Mouse (Mus musculus) intestine, postnatal 0 days (tissue): ENCODE data around the gene Gm765. TPM values are rescaled to one million over a fixed set of nuclear protein-coding genes. Genes with fewer than 3 reads are reported as not detected.

Experiments used
- ATAC-seq: fragments of 200-750 bp; cut with Nextera tagmentation; 2 replicates; pipeline ENCODE4 v1.8.0; 2017; ENCODE audit warnings: mild to moderate bottlenecking, moderate TSS enrichment, moderate library complexity
- H3K27ac ChIP-seq: fragments of 300-500 bp; sonication (generic); 2 replicates; pipeline ENCODE4 v1.5.1; 2014; ENCODE audit warnings: mild to moderate bottlenecking, low read depth, low read length, moderate library complexity
- H3K27me3 ChIP-seq: fragments of 300-500 bp; sonication (generic); replicated peaks from 2 replicates; pipeline ENCODE4 v1.6.1; 2014; ENCODE audit warnings: low read length, mixed read lengths; ENCODE audit not compliant: control insufficient read depth, insufficient read depth
- H3K36me3 ChIP-seq: fragments of 300-500 bp; sonication (generic); 2 replicates; pipeline ENCODE4 v1.6.1; 2014; ENCODE audit warnings: mild to moderate bottlenecking, moderate library complexity; ENCODE audit not compliant: control insufficient read depth, insufficient read depth
- H3K4me1 ChIP-seq: fragments of 300-500 bp; sonication (generic); replicated peaks from 2 replicates; pipeline ENCODE4 v1.6.1; 2014; ENCODE audit warnings: antibody characterized with exemption, low read length, mixed read lengths; ENCODE audit not compliant: control insufficient read depth, insufficient read depth
- H3K4me2 ChIP-seq: fragments of 300-500 bp; sonication (generic); replicated peaks from 2 replicates; pipeline ENCODE4 v1.6.1; 2014; ENCODE audit warnings: low read depth, mild to moderate bottlenecking, moderate library complexity
- H3K4me3 ChIP-seq: fragments of 300-500 bp; sonication (generic); 2 replicates; pipeline ENCODE4 v1.5.1; 2014; ENCODE audit warnings: low read depth, low read length
- H3K9ac ChIP-seq: fragments of 300-500 bp; sonication (generic); 2 replicates; pipeline ENCODE4 v1.6.1; 2014; ENCODE audit warnings: mild to moderate bottlenecking, low read depth, low read length
- H3K9me3 ChIP-seq: fragments of 300-500 bp; sonication (generic); 2 replicates; pipeline ENCODE4 v1.6.1; 2016; ENCODE audit warnings: mixed run types; ENCODE audit not compliant: control insufficient read depth
- CTCF ChIP-seq: sonication (generic); IDR thresholded peaks from 2 replicates; pipeline ENCODE4 v1.5.1; 2016; ENCODE audit warnings: low read depth, mild to moderate bottlenecking, control low read depth, antibody characterized with exemption, moderate library complexity
- WGBS: fragments of 180-500 bp; shearing (Covaris S2); extraction: QIAGEN DNeasy Blood & Tissue Kit; methylation state at CpG from one replicate; pipeline ENCODE4 v1.1.7; 2014; 5-methylcytosine and 5-hydroxymethylcytosine counted together
- polyA plus RNA-seq: library from polyadenylated mRNA; unstranded; fragments of >200 nt; fragmentation: Nextera tagmentation; extraction: Ambion mirVana; gene quantifications from 2 replicates; pipeline ENCODE4 v1.2.1, GENCODE M21; 2015

The Gm765 gene
- polyA plus RNA-seq, 1 experiment from 2014 or later, result not detected

DNA sequence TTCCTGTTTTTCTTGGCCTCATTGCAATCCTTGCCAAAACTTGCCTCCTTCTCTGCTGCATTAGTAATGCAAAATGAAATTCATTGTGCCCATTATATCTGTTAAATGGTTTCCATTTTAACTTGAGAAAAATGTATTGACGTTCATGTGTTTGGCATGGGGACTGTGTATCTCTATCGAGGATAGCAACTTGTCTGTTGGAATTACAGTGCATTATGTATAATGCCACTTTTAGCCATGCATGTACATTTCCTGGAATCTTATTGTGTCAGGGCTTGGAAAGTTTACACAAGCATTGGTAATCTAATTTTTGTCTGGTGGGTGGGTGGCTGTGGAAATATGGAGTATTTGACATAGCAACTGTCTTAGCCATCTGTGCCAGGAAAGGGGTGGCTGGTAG lies 57.4 kb downstream of the Gm765 start:
- no peak for TF ChIP-seq CTCF
- Histone ChIP-seq H3K4me1 (no peaks in the 10 kb centered on the region), H3K4me2 (no peak overlapping the region), H3K9me3 (no peaks in the 10 kb centered on the region), H3K27ac (no peak overlapping the region), H3K9ac (no peak overlapping the region), H3K4me3 (no peak overlapping the region), H3K36me3 (no peaks in the 10 kb centered on the region), H3K27me3 (no peaks in the 10 kb centered on the region)
- WGBS, result 82% methylated on average over 2 of the region's 2 CpGs
- ATAC-seq, result no peak

DNA sequence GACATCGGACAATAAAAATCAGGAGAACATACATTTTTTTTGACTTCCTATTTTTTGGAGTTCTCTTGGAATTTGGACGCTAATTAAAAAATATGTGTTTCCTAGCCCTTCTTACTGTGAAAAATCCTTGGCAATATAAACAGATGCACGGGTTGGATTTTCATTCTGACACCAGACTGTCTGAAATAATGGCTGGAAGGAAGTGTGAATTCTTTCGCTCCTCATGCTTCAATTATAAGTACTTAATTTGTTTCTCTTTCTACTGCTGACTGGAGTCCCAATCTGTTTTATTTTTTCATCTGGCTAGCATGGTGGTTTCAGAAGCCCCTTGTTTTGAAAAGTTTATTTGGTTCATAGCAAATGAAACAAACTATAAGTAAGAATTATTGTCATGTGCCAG lies 59.8 kb downstream of the Gm765 start:
- H3K4me3 ChIP-seq, result no peak overlapping the region
- no peaks in the 10 kb centered on the region for H3K27me3 ChIP-seq
- no peak for ATAC-seq
- H3K9ac ChIP-seq, result no peak overlapping the region
- H3K4me1 ChIP-seq, result no peaks in the 10 kb centered on the region
- H3K9me3 ChIP-seq, result no peaks in the 10 kb centered on the region
- no peaks in the 10 kb centered on the region for H3K36me3 ChIP-seq
- 72% methylated on average over 4 of the region's 4 CpGs for WGBS
- H3K27ac ChIP-seq, result no peak overlapping the region
- no peak overlapping the region for H3K4me2 ChIP-seq
- no peak for TF ChIP-seq CTCF

DNA sequence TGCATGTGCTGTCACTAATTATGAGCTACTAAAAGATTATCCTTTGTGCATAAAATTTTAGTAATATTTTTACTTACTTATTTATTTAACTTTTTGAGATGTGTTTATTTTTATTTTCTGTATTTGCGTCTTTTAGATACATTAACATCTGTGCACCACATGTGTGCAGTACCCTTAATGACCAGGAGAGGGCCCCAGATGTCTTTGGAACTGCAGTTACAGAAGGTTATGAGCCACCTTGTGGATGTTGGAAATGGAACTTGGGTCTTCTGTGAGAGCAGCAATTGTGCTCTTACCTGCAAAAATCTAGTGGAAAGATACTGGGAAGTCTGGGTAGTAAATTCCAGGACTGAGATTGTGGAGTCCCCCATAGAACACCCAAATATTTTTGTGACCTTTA lies 71.0 kb downstream of the Gm765 start:
- WGBS, result 83% methylated on average over 1 of the region's 1 CpGs
- no peaks in the 10 kb centered on the region for H3K36me3 ChIP-seq
- no peaks in the 10 kb centered on the region for H3K4me1 ChIP-seq
- no peak overlapping the region for H3K27ac ChIP-seq
- no peak overlapping the region for H3K9ac ChIP-seq
- no peak for ATAC-seq
- no peaks in the 10 kb centered on the region for H3K9me3 ChIP-seq
- H3K27me3 ChIP-seq, result no peaks in the 10 kb centered on the region
- H3K4me2 ChIP-seq, result no peak overlapping the region
- peak; percentile 82 for TF ChIP-seq CTCF
- no peak overlapping the region for H3K4me3 ChIP-seq

DNA sequence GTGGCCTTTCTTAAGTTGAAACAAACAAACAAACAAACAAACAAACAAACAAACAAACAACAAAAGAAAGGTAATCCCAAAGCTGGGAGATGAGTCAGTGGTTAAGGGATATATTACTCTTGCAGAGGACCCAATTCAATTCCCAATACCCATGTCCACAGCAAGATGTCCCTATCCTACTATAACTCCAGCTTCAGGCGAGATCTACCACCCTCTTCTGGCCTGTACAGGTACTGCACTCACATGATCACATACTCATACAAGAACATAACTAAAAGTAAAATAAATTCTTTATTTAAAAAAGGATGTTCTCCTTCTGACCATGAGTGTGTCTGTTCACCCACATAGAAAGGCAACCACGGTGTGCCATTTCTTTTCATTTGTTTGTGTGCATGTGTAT lies 79.6 kb downstream of the Gm765 start:
- no peak overlapping the region for H3K27ac ChIP-seq
- H3K9ac ChIP-seq, result no peak overlapping the region
- 61% methylated on average over 2 of the region's 2 CpGs for WGBS
- no peaks in the 10 kb centered on the region for H3K36me3 ChIP-seq
- H3K27me3 ChIP-seq, result no peaks in the 10 kb centered on the region
- peak; percentile 31; the same call in 1 of the 2 replicates for TF ChIP-seq CTCF
- H3K4me2 ChIP-seq, result no peak overlapping the region
- H3K9me3 ChIP-seq, result peaks cover 4% of the 10 kb centered on the region; the same call in 1 of the 2 replicates
- H3K4me3 ChIP-seq, result no peak overlapping the region
- no peaks in the 10 kb centered on the region for H3K4me1 ChIP-seq
- ATAC-seq, result no peak

DNA sequence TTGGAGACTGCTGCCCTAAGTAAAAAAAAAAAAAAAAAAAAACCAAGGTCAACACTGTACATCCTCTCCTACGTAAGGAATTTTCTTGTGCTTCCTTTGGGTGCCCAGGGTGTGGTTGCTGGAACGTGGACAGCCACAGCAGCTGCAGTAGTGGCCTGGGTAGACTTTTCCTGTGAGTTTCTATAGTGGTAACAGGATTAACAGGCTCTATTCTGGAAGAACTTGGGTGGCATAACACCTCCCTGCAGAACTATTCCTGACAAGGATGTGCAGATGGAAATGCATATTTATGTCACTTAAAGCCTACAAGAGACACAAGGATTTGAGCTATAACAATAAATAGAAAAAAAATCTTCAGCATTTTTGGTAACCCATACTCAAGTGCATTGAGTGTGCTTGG lies 83.5 kb downstream of the Gm765 start:
- Histone ChIP-seq H3K27me3 (no peaks in the 10 kb centered on the region), H3K4me3 (no peak overlapping the region), H3K4me1 (no peaks in the 10 kb centered on the region), H3K27ac (no peak overlapping the region), H3K4me2 (no peak overlapping the region), H3K9me3 (peaks cover 4% of the 10 kb centered on the region; the same call in 1 of the 2 replicates), H3K36me3 (no peaks in the 10 kb centered on the region), H3K9ac (no peak overlapping the region)
- no peak for ATAC-seq
- TF ChIP-seq CTCF, result no peak
- WGBS, result 46% methylated on average over 2 of the region's 2 CpGs

DNA sequence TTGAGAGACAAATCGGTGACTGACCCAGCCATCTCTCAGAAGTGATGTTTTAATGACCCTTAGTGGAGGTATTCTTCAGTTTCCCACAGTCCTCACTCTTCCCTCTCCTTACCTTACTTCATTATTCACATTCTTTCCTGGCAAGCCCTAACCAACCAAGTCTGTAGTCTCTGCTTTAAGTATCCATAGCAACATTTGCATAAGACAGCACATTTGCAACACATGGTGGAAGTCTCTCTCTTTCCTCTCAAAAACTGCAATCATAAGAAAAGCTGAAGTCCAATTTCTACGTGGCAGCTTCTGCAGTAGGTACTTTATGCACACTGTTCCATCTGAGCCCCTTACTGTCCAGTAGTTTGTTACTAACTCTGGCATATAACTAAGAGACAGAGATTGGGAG lies 96.1 kb downstream of the Gm765 start:
- 79% methylated on average over 2 of the region's 2 CpGs for WGBS
- H3K4me2 ChIP-seq, result no peak overlapping the region
- H3K36me3 ChIP-seq, result no peaks in the 10 kb centered on the region
- no peak overlapping the region for H3K9ac ChIP-seq
- no peaks in the 10 kb centered on the region for H3K4me1 ChIP-seq
- H3K4me3 ChIP-seq, result no peak overlapping the region
- no peak overlapping the region for H3K27ac ChIP-seq
- H3K27me3 ChIP-seq, result no peaks in the 10 kb centered on the region
- TF ChIP-seq CTCF, result no peak
- H3K9me3 ChIP-seq, result no peaks in the 10 kb centered on the region
- ATAC-seq, result no peak

DNA sequence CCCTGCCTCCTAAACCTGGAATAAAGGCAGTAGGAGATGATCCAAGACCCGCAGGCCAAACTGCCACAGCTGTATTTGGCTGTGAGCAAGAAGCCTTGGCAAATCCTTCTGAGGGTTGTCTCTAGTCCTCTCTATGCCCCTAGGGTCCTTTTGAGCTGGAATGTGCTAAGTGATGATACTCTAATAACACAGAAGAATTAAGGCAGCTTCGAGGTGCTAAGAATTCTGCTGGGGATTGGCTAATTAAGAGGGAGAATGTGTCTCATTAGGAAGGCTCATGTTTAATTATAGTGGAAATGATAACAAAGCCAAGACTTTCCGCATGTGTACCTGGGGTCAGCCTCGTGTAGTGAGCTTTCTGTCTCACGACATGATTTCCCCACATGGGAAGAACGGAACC lies 99.4 kb downstream of the Gm765 start:
- no peak overlapping the region for H3K27ac ChIP-seq
- H3K9ac ChIP-seq, result no peak overlapping the region
- H3K4me2 ChIP-seq, result no peak overlapping the region
- H3K36me3 ChIP-seq, result no peaks in the 10 kb centered on the region
- H3K4me3 ChIP-seq, result no peak overlapping the region
- no peaks in the 10 kb centered on the region for H3K27me3 ChIP-seq
- no peaks in the 10 kb centered on the region for H3K4me1 ChIP-seq
- H3K9me3 ChIP-seq, result no peaks in the 10 kb centered on the region
- no peak for ATAC-seq
- TF ChIP-seq CTCF, result no peak
- WGBS, result 68% methylated on average over 6 of the region's 6 CpGs
